Mouse (Mus musculus): ENCODE results near the gene Cep85l. TPM values are rescaled to one million over a fixed set of nuclear protein-coding genes. Genes with fewer than 3 reads are reported as not detected.
A peak's percentile ranks its signal among the peaks of the same experiment; 100 is the strongest.

Cep85l gene
- polyA plus RNA-seq, 1 experiment from 2014 or later: 5.1 TPM

DNA sequence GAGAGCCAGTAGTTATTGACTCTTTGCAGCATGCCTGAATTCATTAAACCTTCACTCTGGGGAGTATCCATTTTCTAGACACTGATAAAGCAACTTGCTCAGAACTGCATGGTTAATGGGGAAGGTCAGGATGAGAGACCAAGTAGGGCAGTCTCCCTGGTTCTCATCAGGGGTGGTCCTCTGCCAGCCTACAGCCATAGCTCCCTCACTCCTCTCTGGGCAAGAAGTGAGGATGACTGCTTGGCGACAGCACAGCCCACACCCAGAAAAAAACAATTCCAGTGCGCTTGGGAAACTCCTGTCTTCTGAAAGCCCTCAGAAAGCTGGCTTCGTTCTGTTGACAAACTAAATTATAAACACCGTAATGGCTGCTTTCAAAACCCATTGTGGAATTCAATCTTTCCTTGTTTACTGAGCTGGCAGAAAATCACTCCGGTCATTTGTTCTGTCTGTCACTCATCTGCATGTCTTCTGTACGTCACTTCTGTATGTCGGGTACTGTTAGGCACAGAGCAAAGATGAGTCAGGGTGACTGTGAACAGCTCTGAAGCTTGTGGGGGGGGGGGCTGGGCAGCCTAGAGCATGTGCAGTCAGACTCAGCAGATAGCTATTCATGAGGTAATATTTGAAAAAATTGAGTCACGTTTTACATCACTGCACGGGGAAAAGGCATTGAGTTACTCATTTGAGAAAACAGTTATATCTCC, 15.3 kb upstream of the Cep85l start:
- Histone ChIP-seq H3K4me2 (no peak overlapping the region), H3K4me1 (replicated peaks) (peaks cover 15% of the 10 kb centered on the region), H3K9me3 (replicated peaks) (no peaks in the 10 kb centered on the region), H3K4me3 (no peak overlapping the region), H3K27me3 (no peaks in the 10 kb centered on the region), H3K27ac (no peak overlapping the region), H3K36me3 (no peaks in the 10 kb centered on the region), H3K9ac (no peak overlapping the region)
- WGBS: 71% methylated on average over 9 of the region's 9 CpGs
- no peak for ATAC-seq (replicated peaks; ENCODE audit: insufficient number of reproducible peaks, insufficient read depth, low FRiP score, low read depth)

DNA sequence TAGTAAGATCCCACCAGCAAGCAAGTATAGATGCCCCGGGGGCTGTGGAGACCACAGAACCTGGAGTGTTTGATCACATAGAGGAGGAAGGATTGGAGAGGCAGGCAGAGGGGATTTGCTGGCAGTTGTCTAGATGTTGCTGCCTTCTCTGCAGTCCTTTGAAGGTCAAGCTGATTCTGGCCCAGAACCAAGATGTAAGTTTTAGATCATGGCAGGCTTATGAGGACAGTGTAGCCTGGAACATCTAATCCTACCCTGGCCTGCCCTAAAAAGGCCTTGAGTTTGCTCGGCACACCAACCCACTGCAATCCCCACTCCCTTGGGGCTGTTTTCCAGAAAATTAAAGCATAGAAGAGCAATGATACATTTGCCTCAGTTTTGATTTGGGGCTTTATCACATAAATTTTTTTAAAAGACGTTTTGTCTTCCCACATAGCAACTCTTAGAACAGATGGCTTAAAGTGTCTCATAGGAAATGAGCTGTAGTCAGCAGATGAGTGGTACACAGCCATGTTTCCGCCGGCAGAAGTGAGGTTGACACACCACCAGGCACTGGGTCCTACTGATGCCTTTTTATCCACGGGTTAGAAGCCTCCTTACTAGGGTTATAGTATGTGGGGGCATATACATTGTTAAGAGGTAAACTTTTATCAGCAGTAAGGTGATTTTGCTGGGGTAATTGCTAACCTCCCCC, 8.6 kb upstream of the Cep85l start:
- H3K4me1 ChIP-seq (replicated peaks): peaks cover 5% of the 10 kb centered on the region; the same call in 1 of the 2 replicates
- no peak for ATAC-seq (replicated peaks; ENCODE audit: insufficient number of reproducible peaks, insufficient read depth, low FRiP score, low read depth)
- no peak overlapping the region for H3K4me2 ChIP-seq
- no peak overlapping the region for H3K27ac ChIP-seq
- no peaks in the 10 kb centered on the region for H3K36me3 ChIP-seq
- no peaks in the 10 kb centered on the region for H3K9me3 ChIP-seq (replicated peaks)
- no peaks in the 10 kb centered on the region for H3K27me3 ChIP-seq
- H3K9ac ChIP-seq: no peak overlapping the region
- H3K4me3 ChIP-seq: no peak overlapping the region
- whole genome bisulfite sequencing: 62% methylated on average over 6 of the region's 6 CpGs

DNA sequence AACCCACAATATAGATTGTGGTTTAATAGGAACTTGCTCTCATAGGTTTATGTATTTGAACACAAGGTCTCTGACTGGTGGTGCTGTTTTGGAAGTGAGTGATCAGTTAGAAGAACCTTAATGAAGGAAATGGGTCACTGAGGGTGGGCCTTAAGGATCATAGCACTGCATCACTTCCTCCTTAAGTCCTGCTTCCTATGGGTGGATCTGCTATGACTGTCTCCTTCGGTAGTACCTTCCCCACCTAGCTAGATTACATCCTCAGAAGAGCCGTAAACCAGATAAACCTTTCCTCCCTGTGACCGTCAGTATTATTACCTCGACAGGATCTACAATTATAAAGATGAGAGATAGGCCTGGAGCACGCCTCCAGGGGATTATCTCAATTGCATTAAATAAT, 5.7 kb upstream of the Cep85l start:
- Histone ChIP-seq H3K9ac (no peak overlapping the region), H3K36me3 (no peaks in the 10 kb centered on the region), H3K27me3 (no peaks in the 10 kb centered on the region), H3K4me3 (no peak overlapping the region), H3K27ac (no peak overlapping the region), H3K9me3 (replicated peaks) (no peaks in the 10 kb centered on the region), H3K4me1 (replicated peaks) (peaks cover 5% of the 10 kb centered on the region; the same call in 1 of the 2 replicates), H3K4me2 (no peak overlapping the region)
- WGBS: 73% methylated on average over 5 of the region's 5 CpGs
- no peak for ATAC-seq (replicated peaks; ENCODE audit: insufficient number of reproducible peaks, insufficient read depth, low FRiP score, low read depth)

DNA sequence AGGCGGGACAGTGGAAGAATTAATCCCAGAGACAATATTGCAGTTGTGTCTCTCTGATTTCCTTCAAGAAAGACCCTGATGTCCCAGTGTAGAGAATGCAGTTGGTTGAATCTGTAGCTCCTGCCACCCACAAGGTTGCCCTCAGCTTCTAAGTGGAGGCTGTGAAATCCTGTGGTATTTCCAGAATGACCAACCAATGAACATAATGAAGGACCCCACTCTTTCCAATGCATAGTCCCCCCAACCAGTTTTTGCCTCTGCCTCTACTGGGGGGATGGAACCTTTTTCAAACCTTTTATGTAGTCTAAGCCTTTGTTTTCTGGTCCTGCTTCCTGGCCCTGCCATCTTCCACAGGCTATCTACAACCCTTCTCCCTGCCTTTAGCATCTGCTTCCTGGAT, 5.1 kb upstream of the Cep85l start:
- Histone ChIP-seq H3K27me3 (no peaks in the 10 kb centered on the region), H3K4me3 (no peak overlapping the region), H3K9ac (no peak overlapping the region), H3K9me3 (replicated peaks) (no peaks in the 10 kb centered on the region), H3K27ac (no peak overlapping the region), H3K4me1 (replicated peaks) (peaks cover 8% of the 10 kb centered on the region; the same call in 1 of the 2 replicates), H3K4me2 (no peak overlapping the region), H3K36me3 (no peaks in the 10 kb centered on the region)
- 85% methylated on average over 1 of the region's 1 CpGs for WGBS
- no peak for ATAC-seq (replicated peaks; ENCODE audit: insufficient number of reproducible peaks, insufficient read depth, low FRiP score, low read depth)

DNA sequence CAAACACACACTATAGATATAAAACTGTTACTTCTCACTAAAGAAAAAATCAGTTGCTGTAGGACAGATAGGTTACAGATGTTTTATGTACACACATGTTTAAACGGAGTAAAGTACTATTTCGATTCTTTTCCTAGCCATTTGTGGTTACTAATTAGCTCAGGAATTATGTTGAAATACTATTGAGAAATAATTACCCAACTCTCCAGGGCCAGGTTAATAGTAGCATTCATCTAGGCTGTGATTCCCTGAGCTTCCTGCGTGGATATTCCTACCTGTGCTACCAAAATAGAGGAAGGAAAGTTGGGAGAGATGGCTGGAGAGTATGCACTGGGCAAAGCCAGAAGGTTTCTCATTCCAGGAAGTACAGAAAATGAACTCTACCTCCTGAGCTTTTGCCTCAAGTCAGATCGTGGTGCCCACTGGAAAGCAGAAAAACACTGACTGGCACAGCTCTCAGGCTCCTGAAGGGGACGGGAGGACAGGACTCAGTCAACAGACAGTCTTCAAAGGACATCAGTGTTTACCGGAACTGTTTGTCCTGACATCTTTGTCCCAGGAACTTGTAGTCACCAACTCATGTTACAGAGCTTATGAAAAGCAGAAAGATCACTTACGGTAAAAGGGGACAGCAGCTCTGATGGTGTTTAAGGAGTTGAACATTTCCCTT, 3.1 kb upstream of the Cep85l start:
- Histone ChIP-seq H3K36me3 (no peaks in the 10 kb centered on the region), H3K4me1 (replicated peaks) (peaks cover 10% of the 10 kb centered on the region), H3K27me3 (no peaks in the 10 kb centered on the region), H3K9ac (no peak overlapping the region), H3K4me3 (no peak overlapping the region), H3K27ac (no peak overlapping the region), H3K9me3 (replicated peaks) (no peaks in the 10 kb centered on the region), H3K4me2 (no peak overlapping the region)
- WGBS: 76% methylated on average over 7 of the region's 7 CpGs
- no peak for ATAC-seq (replicated peaks; ENCODE audit: insufficient number of reproducible peaks, insufficient read depth, low FRiP score, low read depth)

DNA sequence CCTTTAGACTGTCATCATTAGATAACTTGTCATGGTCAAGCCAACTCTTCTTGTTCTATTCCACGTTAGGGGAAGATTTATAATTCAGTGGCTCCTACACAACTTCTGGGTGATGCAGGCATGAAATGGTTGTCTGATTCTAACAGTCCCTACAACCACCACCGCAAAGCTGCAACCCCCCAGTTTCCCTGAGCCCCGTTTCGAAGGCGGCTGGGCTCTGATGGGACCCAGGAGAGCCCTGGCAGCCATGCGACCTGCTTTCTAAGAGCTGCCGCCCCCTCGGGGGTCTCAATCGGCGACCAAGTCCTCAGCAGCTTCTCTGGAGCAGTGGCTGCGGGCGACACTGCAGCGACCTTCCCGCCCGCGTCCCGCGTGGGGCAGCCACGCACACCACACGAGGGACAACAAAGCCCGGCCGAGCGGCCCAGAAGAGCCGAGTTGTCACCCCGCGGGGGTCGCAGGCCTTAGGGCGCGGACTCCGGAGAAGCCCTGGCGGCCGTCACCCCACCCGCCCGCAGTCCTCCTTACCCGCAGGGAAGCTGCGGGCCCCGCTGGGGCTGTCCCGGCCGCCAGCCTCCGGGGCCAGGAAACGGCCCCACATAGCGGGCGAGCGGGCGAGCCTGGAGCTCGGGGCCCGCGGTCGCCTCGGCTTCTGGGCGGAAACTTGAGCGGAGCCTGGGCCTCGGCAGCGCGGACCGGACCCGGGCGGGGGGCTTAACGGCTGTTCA, 602 bp downstream of the Cep85l start:
- Histone ChIP-seq H3K4me2 (peak overlapping the region; percentile 72), H3K9ac (peak overlapping the region; percentile 98), H3K27ac (peak overlapping the region; percentile 98), H3K27me3 (no peaks in the 10 kb centered on the region), H3K4me1 (replicated peaks) (peaks cover 25% of the 10 kb centered on the region), H3K36me3 (no peaks in the 10 kb centered on the region), H3K9me3 (replicated peaks) (no peaks in the 10 kb centered on the region), H3K4me3 (peak overlapping the region; percentile 79)
- ATAC-seq (replicated peaks; ENCODE audit: insufficient number of reproducible peaks, insufficient read depth, low FRiP score, low read depth): peak; percentile 85
- under 1% methylated on average over 57 of the region's 59 CpGs for WGBS

DNA sequence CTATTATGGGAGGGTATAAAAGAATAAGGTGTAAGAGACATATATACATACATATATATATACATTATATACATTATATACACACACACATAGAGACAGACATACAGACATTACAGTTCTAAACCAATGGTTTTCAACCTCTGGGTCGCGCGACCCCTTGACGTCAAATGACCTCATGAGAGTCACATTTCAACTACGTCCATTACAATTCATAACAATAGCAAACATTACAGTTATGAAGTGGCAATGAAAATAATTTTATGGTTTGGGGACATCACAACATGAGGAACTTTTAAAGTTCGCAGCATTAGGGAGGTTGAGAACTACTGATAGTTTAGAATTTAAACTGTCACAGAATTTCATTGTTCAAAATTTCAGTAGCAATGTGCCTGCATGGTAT, 1.5 kb downstream of the Cep85l start:
- H3K9ac ChIP-seq: peak overlapping the region; percentile 98

DNA sequence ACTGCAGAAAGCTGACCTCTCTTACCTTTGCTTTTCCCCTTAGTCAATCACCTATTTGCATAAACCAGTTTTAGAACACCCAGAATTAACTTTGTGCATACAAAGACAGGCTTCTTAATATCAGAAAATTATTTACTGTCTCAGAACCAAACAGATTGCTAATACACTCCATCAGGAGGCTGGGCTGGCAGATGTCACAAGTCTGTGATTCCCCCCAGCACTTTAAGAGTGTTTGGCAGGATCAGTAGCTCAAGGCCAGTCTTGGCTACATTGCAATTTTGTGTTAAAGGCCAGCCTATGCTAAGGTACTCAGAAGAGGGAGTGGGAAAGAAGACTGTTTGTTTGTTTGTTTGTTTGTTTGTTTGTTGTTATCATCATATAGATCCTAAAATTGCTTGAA, 2.7 kb downstream of the Cep85l start:
- Histone ChIP-seq H3K4me1 (replicated peaks) (peaks cover 25% of the 10 kb centered on the region), H3K9me3 (replicated peaks) (no peaks in the 10 kb centered on the region), H3K9ac (no peak overlapping the region), H3K36me3 (peaks cover 3% of the 10 kb centered on the region; the same call in 1 of the 2 replicates), H3K4me3 (no peak overlapping the region), H3K27ac (no peak overlapping the region), H3K27me3 (no peaks in the 10 kb centered on the region), H3K4me2 (peak overlapping the region; percentile 33)
- no peak for ATAC-seq (replicated peaks; ENCODE audit: insufficient number of reproducible peaks, insufficient read depth, low FRiP score, low read depth)

More for the DNA sequence above, 1.5 kb downstream of the Cep85l start:
- Histone ChIP-seq H3K4me2 (peak overlapping the region; percentile 72), H3K27ac (no peak overlapping the region), H3K4me1 (replicated peaks) (peaks cover 25% of the 10 kb centered on the region), H3K27me3 (no peaks in the 10 kb centered on the region), H3K36me3 (no peaks in the 10 kb centered on the region), H3K4me3 (peak overlapping the region; percentile 79), H3K9me3 (replicated peaks) (no peaks in the 10 kb centered on the region)
- ATAC-seq (replicated peaks; ENCODE audit: insufficient number of reproducible peaks, insufficient read depth, low FRiP score, low read depth): no peak
- WGBS: 69% methylated on average over 6 of the region's 6 CpGs

DNA sequence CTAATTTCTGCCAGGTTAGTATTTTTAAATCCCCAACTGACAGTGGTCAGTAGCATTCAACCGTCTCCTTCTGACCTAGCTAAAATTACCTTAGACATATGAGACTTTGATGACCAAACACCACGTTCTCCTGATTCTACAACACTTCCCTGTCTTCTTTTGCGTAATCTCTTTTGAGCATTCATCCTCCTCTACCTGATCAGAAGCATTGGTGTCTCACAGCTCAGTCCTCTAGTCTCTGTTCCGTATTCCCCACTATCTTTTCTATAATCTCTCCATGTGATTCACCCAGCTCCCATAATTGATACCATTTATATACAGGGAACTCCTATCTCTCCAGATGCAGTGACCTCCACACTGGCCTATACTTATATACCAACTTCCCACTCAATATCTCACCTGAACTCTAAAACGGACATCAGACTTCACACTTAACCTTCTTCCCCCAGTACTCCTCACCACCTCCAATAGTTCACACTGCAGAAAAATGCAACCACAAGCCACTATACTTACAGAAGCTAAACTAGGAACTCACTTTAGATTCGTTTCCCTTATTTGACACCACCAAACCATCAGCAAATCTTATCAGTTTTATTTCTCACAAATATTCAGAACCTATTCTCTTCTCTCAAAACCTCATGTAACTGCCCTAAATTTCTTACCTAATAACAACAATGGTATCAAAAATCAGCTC, 5.7 kb downstream of the Cep85l start:
- ATAC-seq (replicated peaks; ENCODE audit: insufficient number of reproducible peaks, insufficient read depth, low FRiP score, low read depth): no peak
- Histone ChIP-seq H3K4me2 (no peak overlapping the region), H3K9ac (no peak overlapping the region), H3K27me3 (no peaks in the 10 kb centered on the region), H3K27ac (no peak overlapping the region), H3K36me3 (peaks cover 14% of the 10 kb centered on the region; the same call in 1 of the 2 replicates), H3K9me3 (replicated peaks) (no peaks in the 10 kb centered on the region), H3K4me1 (replicated peaks) (peaks cover 21% of the 10 kb centered on the region), H3K4me3 (no peak overlapping the region)
- WGBS: 87% methylated on average over 6 of the region's 6 CpGs

DNA sequence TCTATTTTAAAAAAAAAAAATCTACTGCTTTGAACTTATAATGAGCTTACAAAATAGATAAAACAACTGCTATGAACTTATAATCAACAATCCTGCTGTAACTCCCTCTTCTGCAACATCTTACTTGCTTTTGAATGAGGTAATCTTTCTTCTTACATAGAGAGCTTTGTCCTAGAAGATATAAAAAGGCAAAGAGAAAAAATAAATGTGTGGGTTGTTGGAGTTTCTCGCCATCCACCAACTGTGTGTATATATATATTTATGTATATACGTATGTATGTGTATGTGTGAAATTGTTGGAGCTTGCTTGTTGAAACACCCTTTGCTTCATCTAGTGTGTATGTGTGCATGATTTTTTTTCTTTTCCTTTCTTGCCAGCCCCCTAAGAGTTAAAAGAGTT, 12.5 kb downstream of the Cep85l start:
- Histone ChIP-seq H3K4me2 (no peak overlapping the region), H3K27ac (no peak overlapping the region), H3K9me3 (replicated peaks) (no peaks in the 10 kb centered on the region), H3K4me1 (replicated peaks) (0 out of 2 replicates have a peak, but pooled peaks cover 3% of the 10 kb centered on the region), H3K27me3 (no peaks in the 10 kb centered on the region), H3K9ac (no peak overlapping the region), H3K4me3 (no peak overlapping the region), H3K36me3 (peaks cover 20% of the 10 kb centered on the region; the same call in 1 of the 2 replicates)
- ATAC-seq (replicated peaks; ENCODE audit: insufficient number of reproducible peaks, insufficient read depth, low FRiP score, low read depth): no peak
- WGBS: 91% methylated on average over 2 of the region's 2 CpGs
